Mouse (Mus musculus): ENCODE results near the gene Ms4a4a. TPM values are rescaled to one million over a fixed set of nuclear protein-coding genes. Genes with fewer than 3 reads are reported as not detected.

Gene Ms4a4a
- polyA plus RNA-seq, 1 experiment from 2014 or later = 8.6 TPM

GRCm38 (mm10) chr19:11355730-11356129 is 19.6 kb upstream of the Ms4a4a start:
- no peak overlapping the region for H3K27ac ChIP-seq (ENCODE audit: low read depth, low read length)
- H3K36me3 ChIP-seq (ENCODE audit: control insufficient read depth, insufficient read depth) = no peaks in the 10 kb centered on the region
- no peak for TF ChIP-seq CTCF (IDR thresholded peaks at IDR 0.05; ENCODE audit: low read depth)
- no peak overlapping the region for H3K4me2 ChIP-seq (replicated peaks; ENCODE audit: low read depth)
- H3K9ac ChIP-seq (ENCODE audit: low read depth, low read length) = no peak overlapping the region
- 83% methylated on average over 7 of the region's 7 CpGs for WGBS
- no peak overlapping the region for H3K4me3 ChIP-seq (ENCODE audit: low read depth, low read length)
- no peaks in the 10 kb centered on the region for H3K27me3 ChIP-seq (replicated peaks; ENCODE audit: control insufficient read depth, insufficient read depth, low read length)
- no peak for ATAC-seq
- H3K9me3 ChIP-seq (ENCODE audit: control insufficient read depth) = no peaks in the 10 kb centered on the region
- no peaks in the 10 kb centered on the region for H3K4me1 ChIP-seq (replicated peaks; ENCODE audit: control insufficient read depth, insufficient read depth, low read length)

GRCm38 (mm10) chr19:11360106-11360505 is 15.2 kb upstream of the Ms4a4a start:
- TF ChIP-seq CTCF (IDR thresholded peaks at IDR 0.05; ENCODE audit: low read depth) = peak; percentile 69
- Histone ChIP-seq H3K27ac (ENCODE audit: low read depth, low read length) (no peak overlapping the region), H3K4me2 (replicated peaks; ENCODE audit: low read depth) (no peak overlapping the region), H3K9me3 (ENCODE audit: control insufficient read depth) (no peaks in the 10 kb centered on the region), H3K4me3 (ENCODE audit: low read depth, low read length) (no peak overlapping the region), H3K27me3 (replicated peaks; ENCODE audit: control insufficient read depth, insufficient read depth, low read length) (no peaks in the 10 kb centered on the region), H3K9ac (ENCODE audit: low read depth, low read length) (no peak overlapping the region), H3K4me1 (replicated peaks; ENCODE audit: control insufficient read depth, insufficient read depth, low read length) (no peaks in the 10 kb centered on the region), H3K36me3 (ENCODE audit: control insufficient read depth, insufficient read depth) (no peaks in the 10 kb centered on the region)
- WGBS = 49% methylated on average over 3 of the region's 3 CpGs
- ATAC-seq = no peak

- no peak overlapping the region for H3K27ac ChIP-seq (ENCODE audit: low read depth, low read length)
- H3K36me3 ChIP-seq (ENCODE audit: control insufficient read depth, insufficient read depth) = no peaks in the 10 kb centered on the region
- ATAC-seq = no peak
- TF ChIP-seq CTCF (IDR thresholded peaks at IDR 0.05; ENCODE audit: low read depth) = no peak
- H3K4me1 ChIP-seq (replicated peaks; ENCODE audit: control insufficient read depth, insufficient read depth, low read length) = no peaks in the 10 kb centered on the region
- no peaks in the 10 kb centered on the region for H3K27me3 ChIP-seq (replicated peaks; ENCODE audit: control insufficient read depth, insufficient read depth, low read length)
- H3K9me3 ChIP-seq (ENCODE audit: control insufficient read depth) = no peaks in the 10 kb centered on the region
- H3K4me2 ChIP-seq (replicated peaks; ENCODE audit: low read depth) = no peak overlapping the region
- no peak overlapping the region for H3K4me3 ChIP-seq (ENCODE audit: low read depth, low read length)
- no peak overlapping the region for H3K9ac ChIP-seq (ENCODE audit: low read depth, low read length)
Measured at GRCm38 (mm10) chr19:11362002-11362401, 13.3 kb upstream of the Ms4a4a start.

GRCm38 (mm10) chr19:11368310-11368709 is 7.0 kb upstream of the Ms4a4a start:
- 76% methylated on average over 3 of the region's 3 CpGs for WGBS
- H3K4me1 ChIP-seq (replicated peaks; ENCODE audit: control insufficient read depth, insufficient read depth, low read length) = no peaks in the 10 kb centered on the region
- no peak for ATAC-seq

GRCm38 (mm10) chr19:11371181-11371580 is 4.1 kb upstream of the Ms4a4a start:
- TF ChIP-seq CTCF (IDR thresholded peaks at IDR 0.05; ENCODE audit: low read depth) = no peak
- H3K4me1 ChIP-seq (replicated peaks; ENCODE audit: control insufficient read depth, insufficient read depth, low read length) = no peaks in the 10 kb centered on the region

More at GRCm38 (mm10) chr19:11368310-11368709, 7.0 kb upstream of the Ms4a4a start:
- no peaks in the 10 kb centered on the region for H3K9me3 ChIP-seq (ENCODE audit: control insufficient read depth)
- H3K4me2 ChIP-seq (replicated peaks; ENCODE audit: low read depth) = no peak overlapping the region
- TF ChIP-seq CTCF (IDR thresholded peaks at IDR 0.05; ENCODE audit: low read depth) = no peak
- no peaks in the 10 kb centered on the region for H3K27me3 ChIP-seq (replicated peaks; ENCODE audit: control insufficient read depth, insufficient read depth, low read length)
- H3K36me3 ChIP-seq (ENCODE audit: control insufficient read depth, insufficient read depth) = no peaks in the 10 kb centered on the region
- H3K9ac ChIP-seq (ENCODE audit: low read depth, low read length) = no peak overlapping the region
- no peak overlapping the region for H3K27ac ChIP-seq (ENCODE audit: low read depth, low read length)
- no peak overlapping the region for H3K4me3 ChIP-seq (ENCODE audit: low read depth, low read length)

GRCm38 (mm10) chr19:11376399-11376798 is 1.1 kb downstream of the Ms4a4a start:
- H3K4me1 ChIP-seq (replicated peaks; ENCODE audit: control insufficient read depth, insufficient read depth, low read length) = no peaks in the 10 kb centered on the region
- H3K4me2 ChIP-seq (replicated peaks; ENCODE audit: low read depth) = no peak overlapping the region
- no peak for TF ChIP-seq CTCF (IDR thresholded peaks at IDR 0.05; ENCODE audit: low read depth)
- H3K36me3 ChIP-seq (ENCODE audit: control insufficient read depth, insufficient read depth) = no peaks in the 10 kb centered on the region
- no peaks in the 10 kb centered on the region for H3K9me3 ChIP-seq (ENCODE audit: control insufficient read depth)
- no peak overlapping the region for H3K4me3 ChIP-seq (ENCODE audit: low read depth, low read length)
- H3K9ac ChIP-seq (ENCODE audit: low read depth, low read length) = no peak overlapping the region
- no peak for ATAC-seq
- H3K27ac ChIP-seq (ENCODE audit: low read depth, low read length) = no peak overlapping the region
- 68% methylated on average over 2 of the region's 2 CpGs for WGBS
- H3K27me3 ChIP-seq (replicated peaks; ENCODE audit: control insufficient read depth, insufficient read depth, low read length) = no peaks in the 10 kb centered on the region

More at GRCm38 (mm10) chr19:11371181-11371580, 4.1 kb upstream of the Ms4a4a start:
- H3K36me3 ChIP-seq (ENCODE audit: control insufficient read depth, insufficient read depth) = no peaks in the 10 kb centered on the region
- H3K4me2 ChIP-seq (replicated peaks; ENCODE audit: low read depth) = no peak overlapping the region
- H3K9ac ChIP-seq (ENCODE audit: low read depth, low read length) = no peak overlapping the region
- ATAC-seq = no peak
- no peak overlapping the region for H3K27ac ChIP-seq (ENCODE audit: low read depth, low read length)
- no peak overlapping the region for H3K4me3 ChIP-seq (ENCODE audit: low read depth, low read length)
- H3K9me3 ChIP-seq (ENCODE audit: control insufficient read depth) = no peaks in the 10 kb centered on the region
- no peaks in the 10 kb centered on the region for H3K27me3 ChIP-seq (replicated peaks; ENCODE audit: control insufficient read depth, insufficient read depth, low read length)

- H3K4me3 ChIP-seq (ENCODE audit: low read depth, low read length) = no peak overlapping the region
- 68% methylated on average over 2 of the region's 2 CpGs for WGBS
- H3K27me3 ChIP-seq (replicated peaks; ENCODE audit: control insufficient read depth, insufficient read depth, low read length) = no peaks in the 10 kb centered on the region
- H3K9ac ChIP-seq (ENCODE audit: low read depth, low read length) = no peak overlapping the region
- H3K4me2 ChIP-seq (replicated peaks; ENCODE audit: low read depth) = no peak overlapping the region
- H3K9me3 ChIP-seq (ENCODE audit: control insufficient read depth) = no peaks in the 10 kb centered on the region
- ATAC-seq = no peak
- no peak overlapping the region for H3K27ac ChIP-seq (ENCODE audit: low read depth, low read length)
- H3K36me3 ChIP-seq (ENCODE audit: control insufficient read depth, insufficient read depth) = no peaks in the 10 kb centered on the region
- no peaks in the 10 kb centered on the region for H3K4me1 ChIP-seq (replicated peaks; ENCODE audit: control insufficient read depth, insufficient read depth, low read length)
- no peak for TF ChIP-seq CTCF (IDR thresholded peaks at IDR 0.05; ENCODE audit: low read depth)
Measured at GRCm38 (mm10) chr19:11387109-11387508, 11.8 kb downstream of the Ms4a4a start.
